ENCODE assay signal across 8 mouse cellular contexts in genomic region chr15:12084859-12085258, GRCm38 (mm10). TPM values are rescaled to one million over a fixed set of nuclear protein-coding genes. Genes with fewer than 3 reads are reported as not detected.
DNase-seq lines count a peak whose midpoint lies in the region; ATAC-seq and TF ChIP-seq lines count a peak whose summit lies in the region.

No protein-coding gene starts in this region.

- TF ChIP-seq CTCF in cortical plate, adult 2 months (IDR thresholded peaks at IDR 0.05; ENCODE audit: extremely low read depth, insufficient read depth, low read length), result peak; percentile 67

- H3K27me3 ChIP-seq in hindbrain, embryonic 13.5 days, result no peaks in the 10 kb centered on the region
- H3K27me3 ChIP-seq in liver, embryonic 13.5 days, result no peaks in the 10 kb centered on the region
- H3K27me3 ChIP-seq in neural tube, embryonic 14.5 days (ENCODE audit: control insufficient read depth, insufficient read depth, low read length), result no peaks in the 10 kb centered on the region

- no peaks in the 10 kb centered on the region for H3K9me3 ChIP-seq in hindbrain, embryonic 13.5 days
- H3K9me3 ChIP-seq in liver, embryonic 13.5 days (replicated peaks), result no peaks in the 10 kb centered on the region
- H3K9me3 ChIP-seq in neural tube, embryonic 14.5 days (ENCODE audit: control insufficient read depth, low read length), result no peaks in the 10 kb centered on the region

- H3K27ac ChIP-seq in cortical plate, adult 2 months (ENCODE audit: insufficient read depth, low read length), result no peak overlapping the region
- peak overlapping the region; percentile 53; the same call in 1 of the 2 replicates for H3K27ac ChIP-seq in hindbrain, embryonic 13.5 days
- H3K27ac ChIP-seq in liver, embryonic 13.5 days, result no peak overlapping the region
- no peak overlapping the region for H3K27ac ChIP-seq in neural tube, embryonic 14.5 days (ENCODE audit: low read depth, low read length)

- no peak overlapping the region for H3K4me2 ChIP-seq in hindbrain, embryonic 13.5 days
- no peak overlapping the region for H3K4me2 ChIP-seq in liver, embryonic 13.5 days
- H3K4me2 ChIP-seq in neural tube, embryonic 14.5 days (ENCODE audit: low read depth, low read length), result no peak overlapping the region

- no peaks in the 10 kb centered on the region for H3K36me3 ChIP-seq in hindbrain, embryonic 13.5 days
- H3K36me3 ChIP-seq in liver, embryonic 13.5 days, result no peaks in the 10 kb centered on the region
- H3K36me3 ChIP-seq in neural tube, embryonic 14.5 days (ENCODE audit: control insufficient read depth, insufficient read depth, low read length), result no peaks in the 10 kb centered on the region

- peak; percentile 50 to 66 for DNase-seq in left cerebral cortex, adult 18-20 months (ENCODE audit: low spot score in 2 of 2)
- DNase-seq in left cerebral cortex, adult 8-10 months (ENCODE audit: low spot score in 2 of 2), result no peak
- DNase-seq in T-cell, adult 2 months (ENCODE audit: low spot score), result peak; percentile 54
- peak; percentile 17 for DNase-seq in liver, embryonic 13.5 days
- peak; percentile 20 for DNase-seq in yolk sac, embryonic 10.5 days (ENCODE audit: low spot score)

- no peak for ATAC-seq in hindbrain, embryonic 13.5 days (ENCODE audit: low FRiP score)
- ATAC-seq in liver, embryonic 13.5 days (ENCODE audit: low read depth), result no peak
- ATAC-seq in neural tube, embryonic 14.5 days (ENCODE audit: low read depth), result peak; percentile 63; the same call in 1 of the 2 replicates

- H3K4me3 ChIP-seq in cortical plate, adult 2 months (ENCODE audit: insufficient read depth, low read length), result no peak overlapping the region
- H3K4me3 ChIP-seq in hindbrain, embryonic 13.5 days, result no peak overlapping the region
- H3K4me3 ChIP-seq in liver, embryonic 13.5 days (replicated peaks), result no peak overlapping the region
- no peak overlapping the region for H3K4me3 ChIP-seq in neural tube, embryonic 14.5 days (ENCODE audit: low read depth, low read length)

- peaks cover 4% of the 10 kb centered on the region; the same call in 1 of the 2 replicates for H3K4me1 ChIP-seq in cortical plate, adult 2 months (ENCODE audit: control insufficient read depth, insufficient read depth, low read length)
- H3K4me1 ChIP-seq in hindbrain, embryonic 13.5 days (replicated peaks), result no peaks in the 10 kb centered on the region; the same call in 1 of the 2 replicates
- no peaks in the 10 kb centered on the region for H3K4me1 ChIP-seq in liver, embryonic 13.5 days (replicated peaks)
- H3K4me1 ChIP-seq in neural tube, embryonic 14.5 days (ENCODE audit: control insufficient read depth, insufficient read depth, low read length), result no peaks in the 10 kb centered on the region

- no peak overlapping the region for H3K9ac ChIP-seq in hindbrain, embryonic 13.5 days
- H3K9ac ChIP-seq in liver, embryonic 13.5 days, result no peak overlapping the region
- H3K9ac ChIP-seq in neural tube, embryonic 14.5 days (replicated peaks; ENCODE audit: low read depth, low read length), result no peak overlapping the region

- 82% methylated on average over 4 of the region's 4 CpGs for WGBS in hindbrain, embryonic 13.5 days
- WGBS in liver, embryonic 13.5 days (ENCODE audit: insufficient replicate concordance), result 63% methylated on average over 4 of the region's 4 CpGs
- WGBS in neural tube, embryonic 14.5 days, result 75% methylated on average over 4 of the region's 4 CpGs

- no peak for TF ChIP-seq POLR2A in cortical plate, adult 2 months (IDR thresholded peaks at IDR 0.05; ENCODE audit: extremely low read depth, insufficient read depth, low read length)

RNA-seq across cellular contexts. Expression of gene Zfr, which starts 32.8 kb away (rescaled TPM):
- total RNA-seq in left cerebral cortex, adult 18-20 months (2021), result 100 to 1,000 TPM; 334 to 364 TPM
- 100 to 1,000 TPM; 287 to 318 (median 316) TPM for total RNA-seq in left cerebral cortex, adult 8-10 months (2022)
- 147 and 149 TPM in 2 replicates for polyA plus RNA-seq in cortical plate, adult 2 months (2012; rRNA removed)
- 147 and 159 TPM in 2 replicates for polyA plus RNA-seq in hindbrain, embryonic 13.5 days (2015; fragmentation: Nextera tagmentation; extraction: Ambion mirVana)
- polyA plus RNA-seq in liver, embryonic 13.5 days (2015; fragmentation: Nextera tagmentation; extraction: Ambion mirVana), result 42.1 and 43.6 TPM in 2 replicates
- polyA plus RNA-seq in neural tube, embryonic 14.5 days (2014; fragmentation: Nextera tagmentation; extraction: Ambion mirVana), result 211 and 266 TPM in 2 replicates

Comparison
In these comparisons a context has a peak if more than half of its experiments do, and no peak if none do; other contexts are left out.
1. DNase-seq: peak in left cerebral cortex, adult 18-20 months (2 of 2), T-cell, adult 2 months (single experiment), liver, embryonic 13.5 days (single experiment) and yolk sac, embryonic 10.5 days (single experiment); none in left cerebral cortex, adult 8-10 months (0 of 2).